Mouse (Mus musculus) adrenal gland, adult (tissue): Measurements from ENCODE around the gene Papln.

Experiments used
- DNase-seq, 2 experiments: peaks; one replicate each; pipeline ENCODE4 v3.0.0; 2022 to 2023; ENCODE audit warnings: low spot score in 1 of 2; ENCODE audit not compliant: inconsistent age in 2 of 2

Papln gene

DNA sequence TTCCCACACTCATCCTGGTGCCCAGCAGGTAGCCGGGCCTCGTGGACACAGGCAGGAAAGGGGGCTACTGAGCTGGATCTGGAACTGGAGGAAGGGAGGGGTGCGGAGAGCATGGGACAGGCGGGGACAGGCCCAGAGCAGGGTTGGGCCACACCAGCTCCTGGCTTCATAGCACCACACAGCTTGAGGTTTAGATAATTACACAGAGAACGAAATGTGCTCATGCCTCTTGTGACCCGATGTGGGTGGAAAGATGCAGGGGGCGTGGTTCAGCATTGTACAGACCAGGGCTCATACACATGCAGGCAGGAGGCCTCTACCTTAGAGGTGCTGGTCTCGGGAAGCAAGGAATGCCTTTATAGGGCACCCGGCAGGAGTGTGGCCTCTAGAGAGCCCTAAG lies 4.4 kb downstream of the Papln start:
- no peak for DNase-seq

DNA sequence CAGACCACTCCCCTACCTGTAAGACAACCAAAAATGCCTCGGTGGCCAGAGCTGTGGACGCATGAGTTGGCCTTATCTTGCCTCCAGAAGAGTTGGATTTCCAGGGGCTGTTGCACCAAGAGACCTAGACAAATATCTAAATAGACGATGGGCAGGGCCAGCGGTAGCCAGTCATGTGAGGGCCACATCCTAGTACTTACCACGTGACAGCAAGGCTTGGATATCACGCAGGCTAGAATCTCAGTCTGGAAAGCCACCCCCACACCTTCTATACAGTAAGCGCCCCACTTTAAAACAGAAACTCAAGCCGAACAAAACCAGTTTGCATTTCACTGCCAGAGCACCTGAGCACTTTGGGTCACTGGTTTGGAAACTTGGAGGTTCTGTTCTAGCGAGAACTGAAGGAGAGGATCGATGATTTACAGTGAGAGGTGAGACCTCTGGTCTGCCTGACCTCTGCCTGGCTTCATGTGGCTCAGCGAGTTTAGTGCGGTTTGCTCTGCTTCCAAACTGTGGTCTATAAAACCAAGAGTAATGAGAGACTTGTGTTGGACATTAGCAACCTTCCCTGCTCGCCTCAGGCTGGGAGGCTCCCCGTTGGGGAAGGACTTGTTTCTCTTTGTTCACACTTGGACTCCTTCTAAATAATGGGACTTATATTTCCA lies 4.9 kb downstream of the Papln start:
- no peak for DNase-seq

DNA sequence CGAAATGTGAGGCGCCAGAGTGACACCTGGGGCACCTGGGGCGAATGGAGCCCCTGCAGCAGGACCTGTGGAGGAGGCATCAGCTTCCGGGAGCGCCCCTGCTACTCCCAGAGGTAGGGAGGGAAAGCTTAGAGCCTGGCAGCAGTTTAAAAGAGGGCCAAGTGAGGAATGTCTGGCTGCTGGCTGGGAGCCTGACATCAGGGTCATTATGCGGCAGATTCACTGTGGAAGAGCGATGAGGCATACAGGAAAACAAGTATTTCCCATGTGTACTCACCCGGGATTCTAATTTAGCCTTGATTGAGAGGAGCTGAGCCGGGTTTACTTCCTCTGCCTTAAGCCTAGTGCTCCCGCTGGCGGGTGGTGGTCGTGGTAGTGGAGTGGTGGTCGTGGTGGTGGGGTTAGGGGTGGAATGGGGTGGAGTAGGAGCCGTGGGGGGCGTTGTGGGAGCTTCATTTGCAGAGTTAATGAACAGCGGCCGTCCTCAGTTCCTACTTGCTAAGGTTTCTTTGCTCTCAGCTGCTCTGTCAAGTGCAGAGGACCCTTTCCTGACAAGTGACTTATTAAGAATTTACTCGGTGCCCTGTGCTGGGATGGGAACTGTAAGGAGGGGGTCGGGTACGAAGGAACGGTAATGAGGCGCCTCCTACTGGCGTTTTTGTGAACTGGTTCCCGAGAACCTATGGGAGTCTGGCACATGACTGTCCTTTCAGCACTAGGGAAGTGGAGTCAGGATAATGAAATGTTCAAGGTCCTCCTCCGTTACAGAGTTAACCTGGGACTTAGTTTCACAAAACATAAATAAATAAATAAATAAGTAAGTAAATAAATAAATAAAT lies 7.2 kb downstream of the Papln start:
- peak; percentile 62 to 91 for DNase-seq

DNA sequence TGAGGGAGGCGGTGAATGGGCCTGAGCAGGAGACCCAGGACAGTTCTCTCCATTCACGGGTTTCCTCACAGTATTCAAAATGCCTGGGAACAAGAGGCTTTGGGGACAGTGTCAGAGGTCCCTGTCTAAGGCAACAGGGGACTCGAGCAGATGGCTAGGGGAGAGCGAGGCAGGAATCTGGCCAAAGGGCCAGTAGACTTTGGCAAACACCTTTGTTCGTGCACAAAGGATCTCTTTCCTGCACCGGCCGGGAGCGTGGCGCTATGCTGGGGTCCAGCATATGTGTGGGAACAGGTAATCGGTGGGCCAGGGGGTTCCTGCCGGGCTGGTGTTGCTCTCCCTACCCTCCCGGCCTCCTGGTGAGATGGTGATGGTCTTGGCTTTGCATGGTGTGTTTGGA lies 12.2 kb downstream of the Papln start:
- DNase-seq: no peak

DNA sequence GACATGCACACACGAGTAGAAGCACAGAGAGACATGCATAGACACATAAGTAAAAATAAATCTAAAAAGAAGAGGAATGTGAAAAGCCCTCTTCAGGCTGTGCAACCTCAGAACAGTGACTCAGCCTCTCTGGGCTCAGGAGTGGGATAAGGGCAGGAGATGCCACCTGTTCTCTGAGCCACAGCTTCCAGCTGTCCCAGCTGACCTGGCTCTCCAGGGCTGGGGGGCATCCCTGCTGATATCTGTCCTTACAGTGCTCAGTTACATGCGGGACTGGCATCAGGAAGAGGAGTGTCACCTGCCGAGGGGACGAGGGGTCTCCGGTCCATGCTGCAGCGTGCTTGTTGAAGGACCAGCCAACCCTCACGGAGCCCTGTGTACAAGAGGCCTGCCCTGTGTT lies 13.3 kb downstream of the Papln start:
- no peak for DNase-seq

DNA sequence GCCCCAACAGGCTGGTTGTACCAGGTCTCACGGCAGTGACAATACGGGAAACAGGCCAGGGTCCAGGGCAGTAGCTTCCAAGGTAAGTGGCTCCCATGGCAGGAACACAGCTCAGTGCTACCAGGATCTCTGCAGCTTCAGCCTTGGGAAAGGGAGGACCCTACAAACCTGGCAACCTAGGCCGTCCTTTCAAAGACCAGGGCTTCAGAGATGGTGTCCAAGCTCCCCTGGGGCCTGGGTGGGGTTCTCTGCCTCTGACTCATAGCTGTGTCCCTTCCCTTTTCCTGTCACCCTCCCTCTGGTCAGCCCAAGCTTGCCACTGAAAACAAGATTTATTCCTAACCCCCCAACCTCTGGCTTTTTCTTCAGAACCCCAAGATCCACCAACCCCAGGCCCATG lies 16.7 kb downstream of the Papln start:
- no peak for DNase-seq

DNA sequence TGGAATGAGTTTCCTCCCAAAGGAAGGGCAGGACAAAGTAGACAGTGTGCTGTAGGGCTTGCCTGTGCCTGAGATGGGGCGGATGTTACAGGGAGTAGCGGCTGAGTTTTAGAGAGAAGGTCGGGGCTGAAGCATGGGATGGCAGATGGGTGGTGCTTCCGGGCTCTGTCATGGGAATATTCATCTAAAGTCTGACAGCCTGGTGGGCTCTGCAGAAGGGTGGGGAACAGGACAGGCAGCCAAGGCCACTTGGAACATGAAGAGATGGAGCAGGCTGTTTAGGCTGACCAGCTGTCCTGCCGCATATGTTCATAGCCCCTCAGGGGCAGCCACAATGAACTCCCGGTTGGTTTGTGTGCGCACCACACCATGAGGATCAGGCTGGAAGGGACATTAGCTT lies 17.8 kb downstream of the Papln start:
- no peak for DNase-seq

DNA sequence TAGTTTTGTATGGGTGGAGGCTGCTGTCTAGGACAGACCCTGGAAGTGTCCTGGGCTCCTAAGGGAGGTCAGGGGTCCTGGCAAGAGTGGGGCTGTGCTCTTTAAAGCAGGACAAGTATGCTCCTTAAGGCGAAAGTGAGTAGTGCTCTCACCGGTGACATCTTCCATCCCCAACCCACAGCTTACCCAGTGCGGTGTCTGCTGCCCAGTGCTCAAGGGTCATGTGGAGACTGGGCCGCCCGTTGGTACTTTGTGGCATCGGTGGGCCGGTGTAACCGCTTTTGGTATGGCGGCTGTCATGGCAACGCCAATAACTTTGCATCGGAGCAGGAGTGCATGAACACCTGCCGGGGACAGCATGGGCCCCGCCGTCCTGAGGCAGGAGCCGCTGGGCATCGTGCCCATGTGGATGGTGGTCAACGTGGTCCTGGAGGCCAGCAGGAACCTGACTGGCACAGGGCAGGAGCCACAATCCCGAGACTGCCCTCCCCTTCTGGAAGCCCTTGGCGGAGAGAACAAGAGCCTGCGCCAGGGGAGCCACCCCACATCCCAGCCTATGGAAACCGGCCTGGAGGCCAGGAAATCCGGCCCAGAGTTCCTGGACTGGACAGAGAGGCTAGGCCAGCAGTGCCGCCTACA lies 18.3 kb downstream of the Papln start:
- no peak for DNase-seq

DNA sequence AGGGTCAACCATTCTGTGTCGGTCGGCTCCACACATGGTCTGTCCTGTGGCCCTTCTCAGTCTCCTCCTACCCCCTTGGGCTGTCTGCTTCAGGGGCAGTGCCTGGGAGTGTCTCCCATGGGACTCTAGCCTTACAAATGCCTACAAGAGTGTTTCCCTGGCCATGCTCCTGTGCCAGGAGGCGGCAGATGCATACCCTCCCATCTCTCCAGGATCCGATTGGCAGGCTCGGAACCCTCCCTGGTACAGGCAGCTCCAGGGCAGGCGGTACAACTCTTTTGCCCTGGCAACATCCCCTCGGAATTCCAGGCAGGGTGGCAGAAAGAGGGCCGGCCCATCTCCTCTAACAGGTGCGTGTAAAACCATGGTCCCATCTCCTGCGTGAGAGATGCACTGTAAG lies 19.2 kb downstream of the Papln start:
- DNase-seq: no peak

DNA sequence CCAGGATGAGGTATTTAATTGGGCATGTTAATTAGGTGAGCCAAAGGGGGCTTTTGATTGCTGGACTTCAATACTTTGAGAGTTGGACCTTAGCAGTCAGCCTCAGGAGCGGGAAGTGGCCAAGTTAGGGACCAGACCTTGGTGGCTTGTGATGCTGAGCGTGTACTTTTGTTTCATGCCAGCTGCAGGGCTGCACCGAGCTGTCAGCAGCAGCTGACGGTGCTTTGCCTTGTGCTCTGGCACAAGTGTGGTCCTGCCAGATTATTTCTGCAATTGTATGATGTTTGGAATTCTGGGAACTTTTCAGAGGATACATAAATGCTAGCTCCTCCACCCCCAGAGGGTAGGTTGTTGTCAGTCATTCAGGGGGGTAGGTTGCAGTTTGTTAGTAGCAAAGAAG lies 21.9 kb downstream of the Papln start:
- no peak for DNase-seq

DNA sequence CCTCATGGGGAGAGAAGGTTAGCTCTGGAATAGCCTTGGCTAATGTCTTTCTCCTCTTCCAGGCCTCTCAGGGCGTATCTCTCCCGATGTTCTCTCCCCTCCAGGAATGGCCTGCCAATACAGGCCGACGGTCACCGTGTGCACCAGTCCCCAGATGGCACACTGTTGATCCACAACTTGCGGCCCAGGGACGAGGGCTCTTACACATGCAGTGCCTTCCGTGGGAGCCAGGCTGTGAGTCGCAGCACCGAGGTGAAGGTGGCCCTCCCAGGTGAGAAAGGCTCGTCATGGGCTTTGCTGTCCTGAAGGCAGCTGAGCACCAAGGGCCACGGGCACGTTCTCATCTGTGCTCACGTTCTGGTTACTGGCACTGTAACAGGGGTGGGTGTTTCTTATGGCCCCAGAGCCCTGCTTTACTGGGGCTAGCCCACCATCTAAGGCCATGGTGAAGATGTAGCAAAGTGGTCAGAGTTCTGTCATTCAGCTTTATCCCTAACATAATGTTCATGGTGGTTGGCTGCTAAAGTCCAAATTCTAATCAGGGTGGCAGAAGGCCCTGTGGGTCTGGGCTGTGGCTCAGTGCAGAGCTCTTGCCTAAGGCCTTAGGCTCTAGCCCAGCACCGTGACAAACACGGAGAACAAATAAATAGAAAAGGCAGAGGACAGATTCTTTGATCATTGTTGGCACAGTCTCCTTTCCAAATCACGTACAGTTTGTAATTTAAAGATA lies 25.8 kb downstream of the Papln start:
- DNase-seq: no peak

DNA sequence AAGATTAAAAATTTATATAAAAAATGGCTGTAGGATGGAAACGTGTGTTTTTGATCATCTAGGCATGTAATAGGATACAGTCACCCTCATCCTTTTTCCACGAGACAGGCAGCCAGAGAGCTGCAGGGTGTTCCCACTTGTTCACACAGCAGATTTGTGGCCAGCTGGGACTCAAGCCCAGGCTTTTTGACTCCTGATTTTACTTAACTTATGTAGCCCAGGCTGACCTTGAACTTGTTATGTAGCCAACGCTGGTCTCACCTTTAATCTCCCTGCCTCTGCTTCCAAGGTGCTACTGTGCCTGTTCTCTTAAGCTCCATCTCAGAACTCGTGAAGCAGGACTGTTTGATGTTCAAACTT lies 26.3 kb downstream of the Papln start:
- DNase-seq: no peak

DNA sequence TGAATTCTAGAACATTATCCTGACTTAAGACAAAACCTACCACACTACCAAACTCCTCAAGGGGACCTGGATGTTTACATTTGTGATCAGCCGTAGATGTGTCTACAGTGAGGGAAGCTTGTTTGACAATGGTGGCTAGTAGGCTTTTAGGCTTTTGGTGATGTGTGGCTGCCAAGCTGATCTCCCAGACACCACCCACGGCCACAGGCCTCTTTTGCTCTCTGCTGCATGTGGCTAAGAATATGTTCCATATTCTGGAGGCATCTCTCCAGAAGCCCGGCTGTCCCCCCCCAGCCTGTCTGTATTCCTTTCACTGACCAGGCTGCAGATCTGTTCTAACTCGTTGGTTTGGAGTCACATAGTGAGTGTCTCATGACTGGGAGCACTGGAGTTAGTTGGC lies 27.3 kb downstream of the Papln start:
- no peak for DNase-seq

DNA sequence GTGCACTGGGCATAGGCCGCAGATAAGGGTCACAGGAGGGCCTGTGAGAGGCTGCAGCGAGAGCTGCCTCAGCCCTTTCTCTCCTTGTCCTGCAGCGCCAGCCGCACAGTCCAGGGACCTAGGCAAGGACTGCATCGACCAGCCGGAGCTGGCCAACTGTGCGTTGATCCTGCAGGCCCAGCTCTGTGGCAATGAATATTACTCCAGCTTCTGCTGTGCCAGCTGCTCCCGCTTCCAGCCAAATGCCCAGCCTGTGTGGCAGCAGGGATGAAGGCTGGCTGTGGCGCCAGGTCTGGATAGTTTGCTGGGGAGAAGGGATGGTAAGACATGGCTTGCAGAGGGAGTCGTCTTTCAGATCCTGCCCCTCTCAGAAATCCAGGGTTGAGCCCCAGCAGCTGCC lies 28.3 kb downstream of the Papln start:
- no peak for DNase-seq

DNA sequence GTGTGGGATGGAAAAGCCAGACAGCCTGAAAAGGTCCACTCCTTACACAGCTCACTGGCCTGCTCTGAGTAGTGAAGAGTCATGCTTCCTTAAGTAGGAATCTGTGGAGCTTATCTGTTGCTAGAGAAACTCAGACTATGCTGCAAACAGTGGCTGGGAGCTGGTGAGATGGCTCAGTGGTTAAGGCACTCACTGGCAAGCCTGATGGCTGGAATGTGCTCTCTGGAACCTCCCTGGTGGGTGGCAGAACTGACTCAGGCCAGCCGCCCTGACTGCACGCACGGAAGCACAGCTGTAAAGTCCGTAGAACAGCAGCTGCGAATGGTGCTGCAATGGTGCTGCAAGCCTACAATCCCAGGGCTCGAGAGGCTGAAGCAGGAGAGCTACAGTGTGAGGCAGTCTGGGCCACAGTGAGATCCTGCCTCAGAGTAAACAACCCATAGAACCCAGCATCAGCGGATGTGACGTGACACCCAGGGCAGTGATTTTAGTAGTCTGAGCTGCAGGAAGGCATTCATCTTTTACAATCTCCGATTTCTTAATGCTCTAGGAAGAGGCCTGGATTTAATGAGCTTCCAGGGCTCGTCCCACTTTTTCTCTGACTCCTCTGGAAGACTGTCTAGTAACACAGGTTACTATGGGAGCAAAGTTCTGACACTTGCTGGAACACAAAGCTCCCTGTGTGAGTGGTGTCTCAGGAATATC lies 29.4 kb downstream of the Papln start:
- DNase-seq: no peak

DNA sequence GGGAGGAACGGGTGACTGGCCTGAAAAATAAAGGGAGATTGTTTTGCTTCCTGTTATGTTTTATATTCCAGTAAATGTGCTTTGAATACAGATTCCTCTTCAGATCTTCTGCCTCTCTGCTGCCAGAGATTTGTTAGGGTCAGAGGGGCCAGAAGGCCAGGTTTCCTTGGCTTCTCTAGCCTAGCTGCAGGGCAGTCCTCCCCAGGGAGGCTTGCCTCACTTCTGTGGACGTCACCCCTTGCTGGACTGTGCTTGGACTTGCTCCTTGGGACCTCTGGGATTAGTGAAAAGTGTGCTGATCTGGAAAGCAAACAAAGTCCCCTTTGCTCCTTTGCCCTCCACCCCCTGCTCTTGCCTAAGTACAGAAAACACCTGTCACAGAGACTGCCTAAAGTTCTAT lies 31.6 kb downstream of the Papln start:
- DNase-seq: peak in 1 of 2 experiments; percentile 43

DNA sequence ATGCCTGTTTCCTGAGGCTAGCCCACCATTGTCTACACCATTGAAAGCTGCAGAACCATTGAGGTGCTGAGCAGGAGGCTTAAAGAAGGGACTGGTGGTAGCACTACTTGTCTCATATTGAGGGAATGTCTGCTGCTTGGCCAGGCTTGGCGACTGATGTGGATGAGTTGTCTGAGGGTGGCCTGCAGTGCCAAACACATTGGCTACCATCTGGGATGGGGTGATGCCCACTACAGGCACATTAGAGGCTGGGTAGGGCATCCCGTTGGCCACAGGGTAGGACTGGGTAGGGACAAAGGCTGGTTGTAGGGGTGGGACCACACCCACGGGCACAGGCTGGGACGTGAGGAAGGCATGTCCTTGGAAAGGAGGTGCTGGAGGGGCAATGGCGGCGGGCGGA lies 32.2 kb downstream of the Papln start:
- DNase-seq: no peak

DNA sequence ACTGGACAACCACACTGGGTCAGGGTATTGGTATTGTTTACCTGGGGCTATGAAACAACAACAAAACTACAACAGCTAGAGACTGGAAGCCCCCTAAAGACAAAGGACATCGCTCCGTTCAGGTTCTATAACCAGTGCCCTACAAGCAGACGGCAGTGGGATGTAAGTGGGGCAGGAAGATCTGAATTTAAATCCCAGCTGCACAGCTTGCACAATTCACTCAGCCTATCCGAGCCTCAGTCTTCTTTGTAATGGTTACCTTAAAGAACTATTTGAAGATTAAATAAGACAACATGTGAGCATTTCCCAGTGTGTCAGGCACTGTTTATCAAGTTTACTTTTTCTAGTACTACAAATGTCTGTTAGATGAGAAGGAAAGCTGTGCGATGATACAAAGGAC lies 34.9 kb downstream of the Papln start:
- no peak for DNase-seq

DNA sequence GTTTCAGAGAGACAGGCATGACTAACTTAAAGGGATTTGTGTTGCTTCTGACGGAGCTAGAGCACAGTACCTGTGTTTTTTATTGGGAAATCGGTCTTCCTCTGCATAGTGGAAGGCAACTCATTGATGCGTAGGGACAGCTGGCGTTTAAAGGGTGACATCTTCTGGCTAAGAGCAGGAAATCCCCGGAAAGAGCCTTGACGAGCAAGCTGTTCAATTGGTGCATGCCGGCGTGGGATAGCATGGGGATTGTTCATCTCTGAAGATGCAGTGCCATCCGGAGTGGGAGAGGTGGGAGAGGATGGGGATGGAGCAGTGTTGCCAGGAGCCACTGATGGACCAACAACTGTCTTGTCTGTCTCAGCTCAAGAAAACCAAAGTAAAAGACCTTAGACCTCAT lies 37.5 kb downstream of the Papln start:
- no peak for DNase-seq

DNA sequence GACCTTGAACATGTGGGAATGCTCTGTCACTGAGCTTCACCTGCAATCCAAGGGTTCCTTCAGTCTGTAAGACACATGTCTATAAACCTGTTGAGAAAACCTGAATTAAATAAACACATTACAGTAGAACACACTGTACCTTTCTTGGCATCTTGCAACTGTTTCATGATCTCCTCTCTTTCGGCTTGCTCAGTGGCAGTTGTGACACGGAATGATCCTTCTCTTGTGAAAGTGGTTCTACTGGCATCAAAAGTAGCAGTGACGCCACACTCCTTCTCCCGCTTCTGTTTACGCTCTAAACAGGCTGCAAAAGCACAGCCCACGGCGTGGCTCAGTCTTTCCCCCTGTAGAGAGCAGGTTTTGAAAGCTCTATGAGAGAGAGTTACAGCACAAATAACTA lies 40.2 kb downstream of the Papln start:
- peak in 1 of 2 experiments; percentile 41 for DNase-seq

DNA sequence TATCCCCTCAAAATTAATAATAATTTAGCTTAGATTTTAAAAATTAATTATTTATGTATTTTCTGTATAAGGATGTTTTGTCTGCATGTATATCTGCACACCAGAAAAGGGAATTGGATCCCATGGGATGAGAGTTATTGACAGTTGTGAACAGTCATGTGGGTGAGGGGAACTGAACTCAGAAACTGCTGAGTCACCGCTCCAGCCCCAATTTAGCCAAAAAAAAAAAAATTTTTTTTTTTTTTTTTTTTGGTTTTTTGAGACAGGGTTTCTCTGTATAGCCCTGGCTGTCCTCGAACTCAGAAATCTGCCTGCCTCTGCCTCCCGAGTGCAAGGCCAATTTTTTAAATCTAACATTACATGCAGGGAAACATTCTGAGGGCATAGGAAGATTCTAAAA lies 48.5 kb downstream of the Papln start:
- no peak for DNase-seq
